Mouse (Mus musculus): ENCODE results near the gene Xylb.

Gene Xylb

GRCm38 (mm10) chr9:119357331-119358057 is at the start of gene Xylb:
TSS of gene Xylb (plus strand) at chr9:119357381.
- peak; percentile 88 for DNase-seq (ENCODE audit: inconsistent ontology term)

GRCm38 (mm10) chr9:119309067-119309466 is 48.1 kb upstream of the Xylb start:
- no peak for DNase-seq (ENCODE audit: inconsistent ontology term)

DNA sequence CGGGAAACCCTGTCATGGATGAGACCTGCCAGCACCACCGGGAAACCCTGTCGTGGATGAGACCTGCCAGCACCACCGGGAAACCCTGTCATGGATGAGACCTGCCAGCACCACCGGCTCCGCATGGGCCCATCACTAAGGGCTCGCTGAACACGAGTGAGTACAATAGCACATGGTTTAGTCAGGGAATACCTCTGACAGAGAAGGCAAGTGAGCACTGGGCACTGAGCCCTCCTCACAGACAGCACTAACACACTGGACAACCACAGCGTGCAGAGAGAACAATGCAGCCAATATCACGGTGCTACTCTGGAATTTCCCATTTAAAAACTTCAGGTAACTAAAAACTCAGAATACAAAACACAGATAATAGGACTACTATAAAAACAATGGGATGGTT is 44.1 kb upstream of the Xylb start:
- no peak for DNase-seq (ENCODE audit: inconsistent ontology term)

DNA sequence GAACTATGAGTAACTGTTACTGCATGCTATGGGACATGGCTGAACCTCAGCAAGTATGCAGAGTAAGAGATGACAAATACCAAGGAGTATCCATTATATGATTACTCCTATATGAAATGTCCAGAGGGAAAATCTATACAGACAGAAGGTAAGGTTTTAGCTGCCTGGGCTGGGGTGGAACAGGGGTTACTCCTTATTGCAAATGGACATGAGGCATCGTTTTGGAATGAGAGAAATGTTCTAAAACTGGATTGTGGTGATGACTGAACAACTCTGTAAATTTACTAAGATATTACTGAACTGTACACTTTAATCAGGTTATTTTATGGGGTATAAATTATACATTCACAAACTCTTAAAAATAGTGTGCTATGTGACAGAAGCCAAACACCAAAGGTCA is 38.3 kb upstream of the Xylb start:
- no peak for DNase-seq (ENCODE audit: inconsistent ontology term)

DNA sequence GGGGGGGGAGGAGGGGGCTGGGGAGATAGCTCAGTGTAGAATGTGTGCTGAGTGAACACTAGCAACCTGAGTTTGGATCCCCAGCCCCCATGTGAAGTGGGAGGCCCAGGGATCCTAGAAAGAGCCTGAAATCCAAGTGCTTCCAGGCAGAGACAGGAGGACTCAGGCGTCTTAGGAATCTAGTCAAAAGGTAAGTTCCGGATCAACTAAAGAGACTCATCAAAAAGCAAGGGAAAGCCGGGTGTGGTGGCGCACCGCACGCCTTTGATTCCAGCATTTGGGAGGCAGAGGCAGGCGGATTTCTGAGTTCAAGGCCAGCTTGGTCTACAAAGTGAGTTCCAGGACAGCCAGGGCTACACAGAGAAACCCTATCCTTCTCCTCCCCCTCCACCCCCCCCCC is 36.7 kb upstream of the Xylb start:
- no peak for DNase-seq (ENCODE audit: inconsistent ontology term)

DNA sequence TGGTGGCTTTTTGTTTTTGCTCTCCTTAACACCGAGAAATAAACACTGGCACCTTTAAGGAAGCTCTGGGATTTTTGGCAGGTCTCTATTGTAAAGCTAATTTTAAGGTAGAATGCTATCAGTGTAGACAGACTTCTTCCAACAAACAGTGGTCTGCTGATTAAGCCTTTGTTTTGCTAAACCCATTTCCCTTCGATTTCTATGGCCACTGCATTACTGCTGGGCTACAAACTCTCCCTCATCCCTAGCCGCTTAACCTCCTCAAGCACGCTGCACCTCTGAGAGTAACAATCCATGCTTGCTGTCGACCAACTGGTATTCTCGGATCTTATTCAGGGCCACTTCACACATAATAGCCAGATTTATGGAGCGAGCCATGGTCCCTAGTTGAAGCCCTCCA is 36.2 kb upstream of the Xylb start:
- DNase-seq (ENCODE audit: inconsistent ontology term) = no peak

- no peak for DNase-seq (ENCODE audit: inconsistent ontology term)
These were observed 35.6 kb upstream of the Xylb start for GRCm38 (mm10) chr9:119321392-119322229.

GRCm38 (mm10) chr9:119322289-119323259 is 34.6 kb upstream of the Xylb start, which contains the start of gene Oxsr1:
TSS of gene Oxsr1 (minus strand) at chr9:119322427.
- peak; percentile 99 for DNase-seq (ENCODE audit: inconsistent ontology term)

- no peak for DNase-seq (ENCODE audit: inconsistent ontology term)
These were observed 33.9 kb upstream of the Xylb start for GRCm38 (mm10) chr9:119323260-119323645.

GRCm38 (mm10) chr9:119324130-119324529 is 33.1 kb upstream of the Xylb start:
- DNase-seq (ENCODE audit: inconsistent ontology term) = no peak

DNA sequence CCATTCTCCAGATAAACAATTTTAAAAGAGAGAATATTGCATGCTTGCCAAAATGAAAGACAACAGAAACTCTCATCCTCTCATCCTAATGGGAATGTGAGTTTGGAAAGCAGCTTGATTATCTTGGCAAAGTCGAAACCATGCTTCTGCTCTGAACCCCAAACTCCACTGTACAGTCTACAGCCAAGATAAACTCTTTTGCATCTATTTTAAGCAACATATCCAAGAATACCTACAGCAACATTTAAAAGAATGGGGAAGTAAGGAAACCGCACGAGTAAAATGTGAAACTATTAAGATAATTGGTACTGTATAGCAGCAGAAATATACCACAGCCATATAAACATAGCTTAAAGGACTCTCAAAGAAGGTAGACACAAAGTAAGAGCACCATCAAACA is 28.7 kb upstream of the Xylb start:
- no peak for DNase-seq (ENCODE audit: inconsistent ontology term)

DNA sequence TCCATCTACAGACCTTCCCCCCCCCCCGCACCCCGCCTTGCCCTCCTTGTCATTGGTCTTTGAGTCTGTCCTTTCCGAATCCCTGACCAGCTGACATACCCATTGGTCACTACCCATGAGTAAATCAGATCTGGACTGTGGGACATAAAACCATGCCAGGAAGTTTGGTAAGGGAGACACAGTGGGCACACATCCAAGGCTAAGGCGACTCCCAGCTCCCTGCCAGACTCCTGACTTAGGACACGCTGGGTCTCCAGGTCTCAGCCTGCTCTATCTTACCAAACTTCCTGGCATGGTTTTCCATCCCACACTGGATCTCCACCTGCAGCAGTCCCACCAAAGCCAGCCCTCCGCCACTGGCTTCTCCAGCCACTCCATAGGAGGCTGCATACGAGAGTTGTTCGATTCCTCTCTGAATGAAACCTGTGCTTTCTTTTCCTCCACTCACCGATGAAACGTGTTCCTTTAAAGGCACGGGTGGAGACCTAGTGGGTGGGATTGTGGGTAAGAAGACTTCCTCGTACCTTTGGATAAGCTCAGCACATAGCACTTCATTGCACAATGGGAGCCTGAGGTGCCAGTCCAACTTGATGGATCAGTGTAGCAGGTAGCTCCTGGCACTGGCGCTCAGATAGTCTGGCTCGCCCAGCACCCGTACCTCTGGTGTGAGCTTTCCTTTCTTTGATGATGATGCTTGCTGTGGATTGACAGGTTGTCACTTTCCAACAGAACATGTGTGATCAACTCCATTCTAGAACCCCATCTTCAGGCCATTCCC is 26.8 kb upstream of the Xylb start:
- DNase-seq (ENCODE audit: inconsistent ontology term) = no peak

- peak; percentile 60 for DNase-seq (ENCODE audit: inconsistent ontology term)
These were observed 22.9 kb upstream of the Xylb start for GRCm38 (mm10) chr9:119334324-119334723.

GRCm38 (mm10) chr9:119334834-119335233 is 22.3 kb upstream of the Xylb start:
- DNase-seq (ENCODE audit: inconsistent ontology term) = no peak

- no peak for DNase-seq (ENCODE audit: inconsistent ontology term)
These were observed 21.6 kb upstream of the Xylb start for GRCm38 (mm10) chr9:119335571-119335970.

GRCm38 (mm10) chr9:119337842-119338241 is 19.3 kb upstream of the Xylb start:
- DNase-seq (ENCODE audit: inconsistent ontology term) = no peak

DNA sequence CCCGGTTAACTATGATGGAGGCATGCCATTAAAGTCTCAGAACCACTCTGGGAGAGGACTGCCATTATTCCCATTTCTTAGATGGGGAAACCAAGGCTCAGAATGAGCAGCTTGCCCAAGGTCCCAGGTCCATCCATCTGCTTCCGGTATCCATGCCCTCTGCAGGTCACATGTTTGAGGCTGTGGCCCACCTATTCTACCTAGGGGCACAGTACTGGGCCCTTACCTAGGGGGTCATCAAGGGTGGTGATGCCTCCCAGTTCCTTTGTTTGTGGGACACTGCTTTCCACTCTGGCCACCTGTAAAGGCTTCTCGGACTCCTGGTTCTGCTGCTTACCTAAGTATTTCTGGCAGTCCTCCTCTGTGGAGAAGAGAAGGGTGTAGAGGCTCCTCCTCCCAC is 18.8 kb upstream of the Xylb start:
- no peak for DNase-seq (ENCODE audit: inconsistent ontology term)

DNA sequence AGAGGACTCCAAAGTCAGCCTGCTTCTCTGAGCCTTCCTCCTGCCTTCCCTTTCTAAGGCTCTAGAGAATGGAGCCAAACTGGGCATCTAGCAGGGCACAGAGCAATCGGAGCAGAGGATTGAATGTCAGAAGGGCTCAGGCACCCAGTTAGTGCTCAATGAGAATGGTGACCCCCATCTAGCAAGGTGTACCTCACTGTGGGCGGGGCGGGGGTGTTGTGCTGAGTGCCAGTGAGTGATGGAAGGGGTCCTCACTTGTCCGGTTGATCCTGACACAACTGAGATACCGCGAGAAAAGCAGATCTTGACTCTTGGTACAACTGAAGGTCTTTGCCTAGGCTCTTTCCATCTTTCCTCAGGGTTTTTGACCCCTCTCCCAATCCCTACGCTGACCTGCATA is 18.1 kb upstream of the Xylb start:
- no peak for DNase-seq (ENCODE audit: inconsistent ontology term)

GRCm38 (mm10) chr9:119339558-119340211 is 17.5 kb upstream of the Xylb start, which contains the start of gene Acaa1a:
TSS of gene Acaa1a (plus strand) at chr9:119339676.
- peak; percentile 68 for DNase-seq (ENCODE audit: inconsistent ontology term)

DNA sequence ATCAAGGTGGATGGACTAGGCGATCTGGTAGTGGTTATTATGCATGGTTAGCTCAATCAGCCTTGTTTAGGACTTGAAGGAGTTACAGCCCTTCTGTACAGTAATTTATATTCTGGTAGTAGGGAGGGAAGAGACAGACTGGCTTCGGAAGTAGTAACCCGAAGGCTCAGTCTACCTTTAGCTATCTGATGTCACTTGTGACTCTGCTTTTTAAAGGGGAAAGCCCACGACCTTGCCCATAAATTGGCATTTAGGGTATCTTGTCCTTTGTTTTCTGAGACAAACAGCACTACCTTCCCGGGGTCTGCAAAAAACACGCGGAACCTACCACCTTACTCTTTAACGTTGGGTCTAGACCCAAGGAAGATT is 17.0 kb upstream of the Xylb start:
- DNase-seq (ENCODE audit: inconsistent ontology term) = no peak
